8 mouse cellular contexts compared by ENCODE assay signal in the genomic region with DNA sequence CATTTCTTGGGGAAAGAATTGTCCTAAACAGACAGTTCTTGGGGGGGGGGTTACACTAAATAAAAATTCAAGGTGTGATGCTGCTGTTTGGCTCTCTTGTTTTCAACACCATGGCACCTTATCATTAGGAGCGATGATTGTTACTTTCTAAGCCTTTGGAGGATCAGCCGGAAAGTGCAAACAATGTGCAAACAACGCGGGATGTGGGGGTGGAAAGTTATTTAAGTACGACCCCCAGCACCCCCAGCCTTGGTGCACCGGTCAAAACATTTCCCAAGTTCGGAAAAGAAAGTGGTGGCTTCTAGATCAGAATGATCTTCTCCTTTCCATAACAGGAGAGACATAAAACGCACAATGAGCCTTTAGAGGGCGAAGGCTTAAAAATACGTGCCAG. TPM values are rescaled to one million over a fixed set of nuclear protein-coding genes. Genes with fewer than 3 reads are reported as not detected.
DNase-seq lines count a peak whose midpoint lies in the region; ATAC-seq lines count a peak whose summit lies in the region.

No protein-coding gene starts in this region.

- no peaks in the 10 kb centered on the region for H3K9me3 ChIP-seq in lung, embryonic 16.5 days (ENCODE audit: control insufficient read depth, low read length)
- H3K9me3 ChIP-seq in forebrain, embryonic 15.5 days: no peaks in the 10 kb centered on the region
- H3K9me3 ChIP-seq in limb, embryonic 13.5 days: no peaks in the 10 kb centered on the region
- no peaks in the 10 kb centered on the region for H3K9me3 ChIP-seq in stomach, embryonic 14.5 days (ENCODE audit: control insufficient read depth, low read depth, low read length)

- no peak for ATAC-seq in lung, embryonic 16.5 days (ENCODE audit: low read depth)
- no peak for ATAC-seq in forebrain, embryonic 15.5 days (replicated peaks)
- no peak for ATAC-seq in limb, embryonic 13.5 days (ENCODE audit: low FRiP score, low read depth)
- ATAC-seq in stomach, embryonic 14.5 days (ENCODE audit: insufficient number of reproducible peaks, insufficient read depth, low FRiP score, low read depth): no peak

- H3K27me3 ChIP-seq in lung, embryonic 16.5 days (ENCODE audit: control insufficient read depth, insufficient read depth, low read depth, low read length): no peaks in the 10 kb centered on the region
- H3K27me3 ChIP-seq in forebrain, embryonic 15.5 days: no peaks in the 10 kb centered on the region
- H3K27me3 ChIP-seq in limb, embryonic 13.5 days: no peaks in the 10 kb centered on the region
- H3K27me3 ChIP-seq in stomach, embryonic 14.5 days (ENCODE audit: control insufficient read depth, insufficient read depth, low read length): no peaks in the 10 kb centered on the region

- H3K27ac ChIP-seq in lung, embryonic 16.5 days (ENCODE audit: low read length): peak overlapping the region; percentile 90
- peak overlapping the region; percentile 99 for H3K27ac ChIP-seq in forebrain, embryonic 15.5 days (replicated peaks)
- H3K27ac ChIP-seq in limb, embryonic 13.5 days: peak overlapping the region; percentile 97
- H3K27ac ChIP-seq in stomach, embryonic 14.5 days (ENCODE audit: low read length): peak overlapping the region; percentile 98; the same call in 1 of the 2 replicates

- H3K4me3 ChIP-seq in lung, embryonic 16.5 days (ENCODE audit: low read length): peak overlapping the region; percentile 80
- H3K4me3 ChIP-seq in forebrain, embryonic 15.5 days: peak overlapping the region; percentile 84
- peak overlapping the region; percentile 80 for H3K4me3 ChIP-seq in limb, embryonic 13.5 days
- peak overlapping the region; percentile 76 for H3K4me3 ChIP-seq in stomach, embryonic 14.5 days (ENCODE audit: low read depth, low read length)

- H3K4me2 ChIP-seq in lung, embryonic 16.5 days (ENCODE audit: low read depth, low read length): peak overlapping the region; percentile 95
- H3K4me2 ChIP-seq in forebrain, embryonic 15.5 days (replicated peaks): peak overlapping the region; percentile 82
- H3K4me2 ChIP-seq in limb, embryonic 13.5 days (replicated peaks): peak overlapping the region; percentile 89
- H3K4me2 ChIP-seq in stomach, embryonic 14.5 days (replicated peaks; ENCODE audit: low read depth, low read length): peak overlapping the region; percentile 81

- DNase-seq in lung, postnatal 4 days: no peak
- no peak for DNase-seq in thymus, postnatal 4 days
- no peak for DNase-seq in urinary bladder, adult 18-20 months (ENCODE audit: low spot score in 2 of 2)
- no peak for DNase-seq in layer of hippocampus, postnatal 36 days

- H3K4me1 ChIP-seq in lung, embryonic 16.5 days (replicated peaks; ENCODE audit: control insufficient read depth, insufficient read depth, low read length): peaks cover 16% of the 10 kb centered on the region
- peaks cover 28% of the 10 kb centered on the region for H3K4me1 ChIP-seq in forebrain, embryonic 15.5 days
- peaks cover 26% of the 10 kb centered on the region for H3K4me1 ChIP-seq in limb, embryonic 13.5 days
- peaks cover 3% of the 10 kb centered on the region; the same call in 1 of the 2 replicates for H3K4me1 ChIP-seq in stomach, embryonic 14.5 days (ENCODE audit: control insufficient read depth, insufficient read depth, low read length)

- H3K36me3 ChIP-seq in lung, embryonic 16.5 days (ENCODE audit: control insufficient read depth, insufficient read depth, low read length): no peaks in the 10 kb centered on the region
- H3K36me3 ChIP-seq in forebrain, embryonic 15.5 days: no peaks in the 10 kb centered on the region
- no peaks in the 10 kb centered on the region for H3K36me3 ChIP-seq in limb, embryonic 13.5 days
- no peaks in the 10 kb centered on the region for H3K36me3 ChIP-seq in stomach, embryonic 14.5 days (ENCODE audit: control insufficient read depth, insufficient read depth, low read length)

- WGBS in lung, embryonic 16.5 days: under 1% methylated on average over 10 of the region's 10 CpGs
- WGBS in forebrain, embryonic 15.5 days: 0% methylated on average over 10 of the region's 10 CpGs
- under 1% methylated on average over 10 of the region's 10 CpGs for WGBS in limb, embryonic 13.5 days
- WGBS in stomach, embryonic 14.5 days: 0% methylated on average over 10 of the region's 10 CpGs

- peak overlapping the region; percentile 90 for H3K9ac ChIP-seq in lung, embryonic 16.5 days (ENCODE audit: low read length)
- peak overlapping the region; percentile 96 for H3K9ac ChIP-seq in forebrain, embryonic 15.5 days (replicated peaks)
- H3K9ac ChIP-seq in limb, embryonic 13.5 days: peak overlapping the region; percentile 94
- peak overlapping the region; percentile 84; the same call in 1 of the 2 replicates for H3K9ac ChIP-seq in stomach, embryonic 14.5 days (replicated peaks; ENCODE audit: low read depth, low read length)

RNA-seq across cellular contexts. Expression of gene Zfp462, which starts 1.8 kb away (rescaled TPM):
- 2.6 and 2.7 TPM in 2 replicates for polyA plus RNA-seq in lung, embryonic 16.5 days (2015; fragmentation: Nextera tagmentation; extraction: Ambion mirVana)
- polyA plus RNA-seq in forebrain, embryonic 15.5 days (2015; fragmentation: Nextera tagmentation; extraction: Ambion mirVana): 21.0 and 21.9 TPM in 2 replicates
- 6.8 and 7.2 TPM in 2 replicates for polyA plus RNA-seq in limb, embryonic 13.5 days (2015; fragmentation: Nextera tagmentation; extraction: Ambion mirVana)
- polyA plus RNA-seq in stomach, embryonic 14.5 days (2014; fragmentation: Nextera tagmentation; extraction: Ambion mirVana): 6.9 and 7.2 TPM in 2 replicates
- total RNA-seq in layer of hippocampus, postnatal 36 days (2021): 10 to 100 TPM; 62.8 to 69.0 TPM
